Mouse (Mus musculus): ENCODE data around the gene 2410004P03Rik.

DNA sequence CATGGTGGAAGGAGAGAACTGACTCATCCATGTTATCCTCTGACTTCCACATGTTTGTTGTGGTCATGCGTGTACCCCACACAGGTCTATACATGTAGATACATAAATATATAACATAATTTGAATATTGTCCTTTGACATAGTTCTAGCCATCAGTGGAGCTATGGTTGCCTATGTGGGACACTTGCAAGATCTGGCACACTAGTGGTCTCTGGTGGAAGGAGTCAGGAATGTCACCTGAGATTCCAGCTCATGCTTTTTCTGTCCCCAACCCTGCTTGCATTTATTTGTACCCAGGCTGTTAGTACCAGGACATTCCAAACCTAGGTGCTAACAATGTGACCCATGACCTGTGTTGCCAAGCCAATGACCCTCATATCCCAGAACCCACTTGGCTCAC lies 38.3 kb upstream of the 2410004P03Rik start:
- TF ChIP-seq CTCF (IDR thresholded peaks at IDR 0.05; ENCODE audit: extremely low read depth, insufficient read depth, low read length), result no peak
- no peak for TF ChIP-seq POLR2A (IDR thresholded peaks at IDR 0.05; ENCODE audit: extremely low read depth, insufficient read depth, low read length)

All from cortical plate, adult 2 months (tissue).